Mouse (Mus musculus) hindbrain, embryonic 15.5 days (tissue): Measurements from ENCODE around the gene Ebf3. TPM values are rescaled to one million over a fixed set of nuclear protein-coding genes. Genes with fewer than 3 reads are reported as not detected.

Source experiments
- ATAC-seq: fragments of 200-750 bp; cut with Nextera tagmentation; 2 replicates; pipeline ENCODE4 v1.8.0; 2017; ENCODE audit warnings: low read depth, moderate number of reproducible peaks, moderate TSS enrichment; ENCODE audit not compliant: low FRiP score
- H3K27ac ChIP-seq: fragments of 300-500 bp; sonication (generic); replicated peaks from 2 replicates; pipeline ENCODE4 v1.5.1; 2015; ENCODE audit warnings: mild to moderate bottlenecking, inconsistent platforms
- H3K27me3 ChIP-seq: fragments of 300-500 bp; sonication (generic); 2 replicates; pipeline ENCODE4 v1.6.1; 2015; ENCODE audit warnings: control low read depth, inconsistent platforms
- H3K36me3 ChIP-seq: fragments of 300-500 bp; sonication (generic); 2 replicates; pipeline ENCODE4 v1.6.1; 2015; ENCODE audit warnings: control low read depth, inconsistent platforms
- H3K4me1 ChIP-seq: fragments of 300-500 bp; sonication (generic); replicated peaks from 2 replicates; pipeline ENCODE4 v1.6.1; 2015; ENCODE audit warnings: control low read depth, inconsistent platforms
- H3K4me2 ChIP-seq: fragments of 300-500 bp; sonication (generic); 2 replicates; pipeline ENCODE4 v1.6.1; 2015; ENCODE audit warnings: moderate library complexity, mild to moderate bottlenecking, inconsistent platforms
- H3K4me3 ChIP-seq: fragments of 300-500 bp; sonication (generic); 2 replicates; pipeline ENCODE4 v1.5.1; 2015; ENCODE audit warnings: mild to moderate bottlenecking, inconsistent platforms
- H3K9ac ChIP-seq: fragments of 300-500 bp; sonication (generic); 2 replicates; pipeline ENCODE4 v1.6.1; 2015; ENCODE audit warnings: inconsistent platforms
- H3K9me3 ChIP-seq: fragments of 300-500 bp; sonication (generic); 2 replicates; pipeline ENCODE4 v1.6.1; 2016; ENCODE audit warnings: control low read depth, inconsistent platforms
- WGBS: fragments of 180-500 bp; shearing (Covaris S2); methylation state at CpG from one replicate; pipeline ENCODE4 v1.1.7; 2015; 5-methylcytosine and 5-hydroxymethylcytosine counted together
- polyA plus RNA-seq: library from polyadenylated mRNA; unstranded; fragments of >200 nt; fragmentation: Nextera tagmentation; extraction: Ambion mirVana; gene quantifications from 2 replicates; pipeline ENCODE4 v1.2.1, GENCODE M21; 2015

The Ebf3 gene
- polyA plus RNA-seq, 1 experiment from 2014 or later, result 18.5 TPM

DNA sequence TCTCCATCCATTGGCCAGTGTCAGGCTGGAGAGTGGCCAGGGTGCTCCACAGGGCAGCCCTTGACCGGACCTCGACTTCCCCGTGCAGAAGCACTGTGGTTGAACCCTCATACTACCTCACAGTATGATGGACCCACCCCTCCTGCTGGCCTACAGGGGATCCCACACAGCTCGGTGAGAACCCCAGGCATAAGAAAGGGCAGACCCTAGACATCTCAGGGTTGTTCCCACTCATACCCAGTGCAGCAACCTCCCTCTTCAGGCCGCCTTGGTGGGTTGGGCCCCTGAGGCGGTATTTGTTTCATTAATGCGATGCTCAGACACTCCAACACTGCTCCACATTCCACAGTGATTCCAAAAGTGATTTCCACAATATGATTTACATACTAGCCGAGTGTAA, 51.9 kb downstream of the Ebf3 start:
- H3K27me3 ChIP-seq, result no peaks in the 10 kb centered on the region
- H3K4me1 ChIP-seq, result peaks cover 66% of the 10 kb centered on the region
- ATAC-seq, result no peak
- 0 out of 2 replicates have a peak overlapping the region, but pooled peaks have one; percentile 46 for H3K27ac ChIP-seq
- H3K9ac ChIP-seq, result no peak overlapping the region
- no peaks in the 10 kb centered on the region for H3K36me3 ChIP-seq
- H3K4me2 ChIP-seq, result no peak overlapping the region
- WGBS, result 65% methylated on average over 8 of the region's 8 CpGs
- no peaks in the 10 kb centered on the region for H3K9me3 ChIP-seq
- no peak overlapping the region for H3K4me3 ChIP-seq

DNA sequence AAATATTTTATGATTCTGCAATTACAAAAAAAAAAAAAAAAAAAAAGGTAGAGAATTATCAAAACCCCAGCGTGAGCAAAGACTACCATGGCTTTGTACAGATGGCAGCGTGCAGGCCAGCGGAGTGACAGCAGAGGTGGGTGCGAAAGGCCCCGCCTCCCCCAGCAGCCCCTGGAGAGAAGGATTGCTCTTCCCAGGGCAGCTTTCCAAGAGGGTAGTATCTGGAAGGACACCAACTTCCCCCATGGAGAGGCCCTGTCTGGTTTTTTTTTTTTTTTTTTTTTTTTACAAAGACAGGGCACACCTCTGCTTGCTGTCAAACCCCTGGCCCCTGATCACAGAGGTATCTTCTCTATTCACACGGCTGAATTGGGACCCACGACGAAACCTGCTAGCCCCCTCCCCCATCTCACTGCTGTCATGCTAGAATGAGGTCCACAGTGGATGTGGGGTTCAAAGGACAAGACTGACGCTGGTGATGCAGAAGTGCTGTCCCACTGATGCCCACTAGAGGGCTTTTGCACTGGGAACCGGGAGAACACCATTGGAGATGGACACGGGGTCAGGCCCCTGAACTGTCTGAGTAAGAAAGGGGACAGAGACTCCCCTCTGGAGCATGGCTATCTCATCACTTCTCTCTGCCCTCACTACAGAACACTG, 67.9 kb downstream of the Ebf3 start:
- Histone ChIP-seq H3K27ac (peak overlapping the region; percentile 61), H3K4me1 (peaks cover 94% of the 10 kb centered on the region), H3K36me3 (no peaks in the 10 kb centered on the region), H3K27me3 (no peaks in the 10 kb centered on the region), H3K9me3 (no peaks in the 10 kb centered on the region), H3K9ac (no peak overlapping the region), H3K4me2 (peak overlapping the region; percentile 4; the same call in 1 of the 2 replicates), H3K4me3 (no peak overlapping the region)
- 0 out of 2 replicates have a peak, but pooled peaks have one; percentile 29 for ATAC-seq
- 20% methylated on average over 11 of the region's 11 CpGs for WGBS

DNA sequence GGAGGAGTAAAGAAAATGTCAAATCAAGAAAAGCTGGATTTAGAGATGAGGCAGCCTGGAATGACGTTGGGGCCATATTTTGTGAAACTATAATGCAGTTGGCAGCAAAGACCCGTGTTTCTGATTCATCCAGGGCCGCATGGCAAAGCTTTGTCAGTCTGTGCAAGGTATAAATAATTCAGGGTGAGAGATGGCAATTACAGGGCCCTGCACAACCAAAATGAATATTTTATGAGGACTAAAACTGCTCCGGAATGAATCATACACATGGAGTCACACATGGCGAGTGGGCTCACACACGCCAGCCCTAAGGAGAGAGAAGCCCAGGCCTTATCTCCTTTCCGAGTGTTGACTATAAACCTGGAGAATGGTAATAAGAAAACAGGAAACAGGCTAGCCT, 69.4 kb downstream of the Ebf3 start:
- no peak overlapping the region for H3K4me3 ChIP-seq
- no peak for ATAC-seq
- H3K27me3 ChIP-seq, result no peaks in the 10 kb centered on the region
- H3K9ac ChIP-seq, result no peak overlapping the region
- no peaks in the 10 kb centered on the region for H3K36me3 ChIP-seq
- no peaks in the 10 kb centered on the region for H3K9me3 ChIP-seq
- H3K4me1 ChIP-seq, result peaks cover 96% of the 10 kb centered on the region
- H3K27ac ChIP-seq, result peak overlapping the region; percentile 83
- no peak overlapping the region for H3K4me2 ChIP-seq
- WGBS, result 45% methylated on average over 7 of the region's 7 CpGs

DNA sequence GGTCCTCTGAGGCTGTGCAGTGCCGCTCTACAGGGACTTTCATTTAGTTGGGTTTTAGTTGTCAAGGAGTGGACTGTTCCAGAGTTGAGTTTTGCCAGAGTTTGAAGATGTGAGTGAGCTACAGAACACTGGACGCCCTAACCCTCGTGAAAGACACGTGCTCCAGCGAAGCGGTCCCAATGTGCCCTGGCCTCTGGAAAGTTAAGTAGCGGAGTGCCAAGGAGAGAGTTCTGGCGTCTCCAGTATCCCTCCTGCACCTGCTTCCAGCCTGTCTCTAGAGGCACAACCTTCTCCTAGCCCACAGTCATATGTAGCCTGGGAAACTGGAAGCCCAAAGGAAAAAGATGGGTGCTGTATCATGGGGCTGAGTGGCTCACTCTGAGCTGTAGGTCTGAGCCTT, 73.8 kb downstream of the Ebf3 start:
- Histone ChIP-seq H3K9me3 (no peaks in the 10 kb centered on the region), H3K27me3 (no peaks in the 10 kb centered on the region), H3K27ac (peak overlapping the region; percentile 83), H3K4me2 (no peak overlapping the region), H3K36me3 (no peaks in the 10 kb centered on the region), H3K4me1 (peaks cover 88% of the 10 kb centered on the region), H3K9ac (no peak overlapping the region), H3K4me3 (no peak overlapping the region)
- 72% methylated on average over 8 of the region's 8 CpGs for WGBS
- no peak for ATAC-seq

DNA sequence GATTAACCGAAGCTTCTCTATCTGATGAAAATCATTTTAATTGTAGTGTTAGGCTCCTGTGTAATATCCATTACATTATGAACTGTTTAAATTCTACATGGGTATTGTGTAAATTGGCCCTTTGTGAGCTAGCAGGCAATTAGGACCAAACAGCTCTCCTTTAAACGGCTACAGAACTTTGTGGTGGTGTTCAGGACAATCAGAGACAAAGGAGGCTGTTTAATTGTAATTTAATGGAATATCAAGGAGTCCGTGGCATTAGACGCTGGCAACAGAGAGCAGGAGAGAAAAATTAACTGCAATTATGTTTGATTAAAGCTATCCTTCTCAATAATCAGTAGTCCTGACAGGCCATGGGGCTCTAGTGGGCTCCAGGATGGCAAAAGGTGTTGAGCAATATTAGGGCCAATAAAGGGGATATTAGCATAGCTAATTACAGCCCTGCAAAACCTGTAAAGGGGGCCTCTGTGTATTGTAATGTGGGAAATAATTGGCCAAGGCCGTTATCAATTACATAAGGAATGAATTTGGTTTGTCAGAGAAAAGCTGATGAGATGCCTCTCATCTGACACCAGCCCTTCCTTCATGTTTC, 74.6 kb downstream of the Ebf3 start:
- Histone ChIP-seq H3K27me3 (no peaks in the 10 kb centered on the region), H3K9ac (no peak overlapping the region), H3K4me2 (no peak overlapping the region), H3K36me3 (no peaks in the 10 kb centered on the region), H3K27ac (peak overlapping the region; percentile 83), H3K4me1 (peaks cover 79% of the 10 kb centered on the region), H3K9me3 (no peaks in the 10 kb centered on the region), H3K4me3 (no peak overlapping the region)
- peak; percentile 58; the same call in 1 of the 2 replicates for ATAC-seq
- WGBS, result 39% methylated on average over 5 of the region's 5 CpGs

DNA sequence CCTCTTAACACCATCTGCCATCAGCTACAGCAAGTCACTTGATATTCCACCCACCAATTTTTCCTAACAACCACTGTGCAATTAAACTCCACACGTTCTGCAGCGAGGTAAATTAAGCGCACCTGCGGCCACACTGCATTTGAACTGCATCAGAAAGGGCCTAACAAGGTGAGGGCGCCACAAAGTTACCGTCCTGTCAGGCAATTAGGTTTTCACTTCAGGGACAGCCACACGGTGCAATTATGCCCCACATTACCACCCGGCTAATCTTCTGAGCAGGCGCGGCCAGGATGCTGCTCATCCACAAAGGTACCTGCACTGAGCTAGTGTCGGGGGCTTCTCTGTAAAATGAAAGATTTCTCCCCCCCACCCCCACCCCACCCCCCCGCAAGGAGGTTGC, 76.8 kb downstream of the Ebf3 start:
- no peaks in the 10 kb centered on the region for H3K27me3 ChIP-seq
- H3K4me2 ChIP-seq, result no peak overlapping the region
- 41% methylated on average over 12 of the region's 12 CpGs for WGBS
- no peaks in the 10 kb centered on the region for H3K9me3 ChIP-seq
- H3K4me3 ChIP-seq, result no peak overlapping the region
- H3K36me3 ChIP-seq, result no peaks in the 10 kb centered on the region
- peaks cover 58% of the 10 kb centered on the region for H3K4me1 ChIP-seq
- H3K9ac ChIP-seq, result no peak overlapping the region
- peak overlapping the region; percentile 83 for H3K27ac ChIP-seq
- no peak for ATAC-seq

DNA sequence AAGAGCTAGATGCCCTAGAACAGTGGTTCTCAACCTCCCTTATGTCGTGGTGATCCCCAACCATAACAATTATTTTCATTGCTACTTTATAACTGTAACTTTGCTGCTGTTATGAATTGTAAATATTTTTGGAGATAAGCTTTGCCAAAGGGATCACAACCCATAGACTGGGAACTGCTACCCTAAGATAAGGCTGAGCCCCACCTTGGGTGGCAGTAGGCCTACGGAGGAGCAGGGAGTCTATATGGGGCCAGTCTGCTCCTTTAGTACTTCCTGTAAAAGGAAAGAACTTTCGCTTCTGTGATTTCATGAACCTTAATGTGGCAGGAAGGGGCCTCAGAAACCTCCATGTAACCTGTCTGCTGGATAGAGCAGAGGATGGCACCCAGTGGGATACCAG, 90.4 kb downstream of the Ebf3 start:
- no peaks in the 10 kb centered on the region for H3K36me3 ChIP-seq
- ATAC-seq, result no peak
- H3K4me3 ChIP-seq, result no peak overlapping the region
- WGBS, result 96% methylated on average over 3 of the region's 3 CpGs
- H3K9ac ChIP-seq, result no peak overlapping the region
- peaks cover 62% of the 10 kb centered on the region for H3K4me1 ChIP-seq
- H3K9me3 ChIP-seq, result no peaks in the 10 kb centered on the region
- H3K4me2 ChIP-seq, result no peak overlapping the region
- H3K27me3 ChIP-seq, result no peaks in the 10 kb centered on the region
- H3K27ac ChIP-seq, result no peak overlapping the region

DNA sequence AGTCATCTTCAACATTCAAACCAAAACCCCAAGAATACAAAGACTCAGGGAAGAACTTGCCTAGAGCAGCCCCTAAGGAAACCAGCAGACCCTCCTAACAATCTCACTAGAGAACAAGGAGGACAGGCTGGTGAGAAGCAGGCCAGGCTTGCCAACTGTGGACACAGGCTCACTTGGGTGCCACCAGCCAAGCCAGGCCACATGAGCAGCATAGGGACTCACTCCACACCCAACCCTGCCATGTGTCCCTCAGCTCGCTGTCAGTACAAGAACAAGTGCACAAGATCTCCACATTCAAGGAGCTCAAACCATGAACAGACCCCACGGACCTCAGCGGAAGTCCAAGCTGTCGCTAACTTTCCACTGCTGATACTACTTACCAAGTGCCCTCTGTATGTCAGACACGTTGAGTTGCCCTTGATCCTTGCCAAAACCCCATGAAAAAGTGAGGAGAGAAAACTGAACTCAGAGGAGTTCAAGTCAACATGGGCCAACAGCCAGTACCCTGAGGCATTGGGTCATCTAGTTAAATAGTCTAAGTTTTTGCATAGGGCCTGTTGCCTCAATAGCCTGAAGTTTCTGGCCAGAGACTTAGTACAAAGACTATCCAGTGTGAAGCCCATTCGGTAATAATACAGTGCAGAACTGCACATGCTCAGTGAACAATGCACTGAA, 91.3 kb downstream of the Ebf3 start:
- H3K36me3 ChIP-seq, result no peaks in the 10 kb centered on the region
- H3K27me3 ChIP-seq, result no peaks in the 10 kb centered on the region
- no peaks in the 10 kb centered on the region for H3K9me3 ChIP-seq
- peaks cover 54% of the 10 kb centered on the region for H3K4me1 ChIP-seq
- no peak overlapping the region for H3K4me3 ChIP-seq
- no peak for ATAC-seq
- no peak overlapping the region for H3K4me2 ChIP-seq
- H3K27ac ChIP-seq, result peak overlapping the region; percentile 17
- 91% methylated on average over 6 of the region's 6 CpGs for WGBS
- H3K9ac ChIP-seq, result no peak overlapping the region

DNA sequence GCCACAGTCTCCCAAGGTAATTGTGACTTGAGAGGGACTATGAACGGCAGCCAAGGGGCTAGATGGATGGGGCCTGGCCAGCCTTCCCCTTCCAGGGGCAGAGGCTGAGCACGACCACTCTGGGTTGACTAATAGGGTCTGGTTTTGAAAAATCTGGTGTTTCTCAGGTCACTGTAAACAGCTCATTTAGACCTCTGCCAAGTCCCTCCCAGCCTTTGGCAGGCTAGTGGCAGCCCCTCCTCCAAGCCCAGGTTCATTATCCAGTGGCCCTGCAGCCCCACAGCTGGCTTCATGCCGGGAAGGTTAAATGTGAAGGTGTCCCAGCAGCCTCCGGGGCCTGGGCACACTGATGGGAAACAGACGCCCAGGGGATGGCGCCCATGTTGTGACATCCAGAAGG, 92.6 kb downstream of the Ebf3 start:
- Histone ChIP-seq H3K9ac (no peak overlapping the region), H3K27ac (peak overlapping the region; percentile 50), H3K9me3 (no peaks in the 10 kb centered on the region), H3K4me2 (no peak overlapping the region), H3K4me3 (no peak overlapping the region), H3K27me3 (no peaks in the 10 kb centered on the region), H3K36me3 (no peaks in the 10 kb centered on the region), H3K4me1 (peaks cover 40% of the 10 kb centered on the region)
- ATAC-seq, result peak; percentile 67
- 19% methylated on average over 6 of the region's 6 CpGs for WGBS

DNA sequence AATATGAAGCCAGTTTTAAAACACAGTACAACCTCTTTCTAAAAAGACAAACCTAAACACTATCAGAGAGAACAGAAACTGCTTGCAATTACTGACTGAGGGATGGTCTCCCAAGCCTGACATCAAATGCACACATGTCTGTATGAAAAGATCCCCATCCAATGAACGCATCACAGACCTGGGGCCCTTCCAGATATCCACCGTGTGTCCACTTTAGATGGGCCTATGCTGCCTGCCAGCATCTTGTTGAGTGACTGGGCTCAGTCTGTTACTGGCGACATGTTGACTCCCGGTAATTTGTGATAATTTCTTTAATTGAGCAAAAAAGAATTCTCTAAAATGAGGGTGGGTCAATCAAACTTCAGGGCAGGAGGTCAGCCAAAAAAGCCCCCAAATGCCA, 93.8 kb downstream of the Ebf3 start:
- peak overlapping the region; percentile 17; the same call in 1 of the 2 replicates for H3K27ac ChIP-seq
- 61% methylated on average over 4 of the region's 4 CpGs for WGBS
- no peak for ATAC-seq
- H3K9ac ChIP-seq, result no peak overlapping the region
- H3K4me2 ChIP-seq, result no peak overlapping the region
- no peak overlapping the region for H3K4me3 ChIP-seq
- H3K4me1 ChIP-seq, result peaks cover 32% of the 10 kb centered on the region
- no peaks in the 10 kb centered on the region for H3K27me3 ChIP-seq
- H3K9me3 ChIP-seq, result no peaks in the 10 kb centered on the region
- H3K36me3 ChIP-seq, result no peaks in the 10 kb centered on the region

DNA sequence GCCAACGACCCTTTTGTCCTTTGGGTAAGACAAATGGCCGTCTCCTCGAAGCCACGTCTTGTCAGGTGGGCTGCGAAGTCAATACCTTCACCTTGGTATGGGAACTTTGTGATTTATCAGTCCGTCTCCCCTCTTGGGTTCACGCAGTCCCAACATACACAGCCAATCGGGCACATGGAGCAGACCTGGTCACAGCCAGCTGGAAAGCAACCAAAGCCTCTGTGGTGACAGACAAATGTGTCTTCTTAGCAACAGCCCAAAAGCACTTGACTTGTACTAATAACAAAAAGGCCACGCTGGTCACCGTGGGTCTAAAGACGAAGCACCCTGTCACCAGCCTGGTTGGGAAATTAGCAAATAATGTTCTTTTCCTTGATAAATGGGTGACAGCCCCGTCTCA, 95.5 kb downstream of the Ebf3 start:
- Histone ChIP-seq H3K4me3 (no peak overlapping the region), H3K4me1 (peaks cover 23% of the 10 kb centered on the region), H3K9ac (no peak overlapping the region), H3K36me3 (no peaks in the 10 kb centered on the region), H3K27ac (no peak overlapping the region), H3K4me2 (no peak overlapping the region), H3K9me3 (no peaks in the 10 kb centered on the region), H3K27me3 (no peaks in the 10 kb centered on the region)
- WGBS, result 77% methylated on average over 12 of the region's 12 CpGs
- no peak for ATAC-seq

DNA sequence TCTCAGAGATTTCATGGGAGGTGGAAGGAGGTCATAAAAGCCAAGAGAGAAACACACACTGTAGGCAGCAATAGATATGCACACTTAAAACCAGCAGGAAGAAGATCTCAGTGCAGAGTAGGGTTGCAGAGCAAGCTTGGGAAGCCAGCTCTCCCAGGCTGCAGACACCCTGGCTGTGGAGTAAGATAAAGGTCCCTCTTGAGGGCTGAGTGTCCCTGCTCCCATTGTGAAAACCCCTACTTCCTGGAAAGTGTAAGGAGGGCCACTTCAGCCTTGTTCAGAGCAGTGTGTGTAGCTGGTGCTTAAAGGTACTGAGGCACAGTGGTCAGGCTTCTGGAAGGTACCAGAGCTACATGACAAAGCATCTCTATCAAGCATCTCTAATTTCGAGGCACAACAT, 100.8 kb downstream of the Ebf3 start:
- Histone ChIP-seq H3K27ac (no peak overlapping the region), H3K4me3 (no peak overlapping the region), H3K27me3 (no peaks in the 10 kb centered on the region), H3K36me3 (no peaks in the 10 kb centered on the region), H3K9me3 (no peaks in the 10 kb centered on the region), H3K4me1 (peaks cover 38% of the 10 kb centered on the region), H3K4me2 (no peak overlapping the region), H3K9ac (no peak overlapping the region)
- 84% methylated on average over 1 of the region's 1 CpGs for WGBS
- no peak for ATAC-seq
